In the genomic region with DNA sequence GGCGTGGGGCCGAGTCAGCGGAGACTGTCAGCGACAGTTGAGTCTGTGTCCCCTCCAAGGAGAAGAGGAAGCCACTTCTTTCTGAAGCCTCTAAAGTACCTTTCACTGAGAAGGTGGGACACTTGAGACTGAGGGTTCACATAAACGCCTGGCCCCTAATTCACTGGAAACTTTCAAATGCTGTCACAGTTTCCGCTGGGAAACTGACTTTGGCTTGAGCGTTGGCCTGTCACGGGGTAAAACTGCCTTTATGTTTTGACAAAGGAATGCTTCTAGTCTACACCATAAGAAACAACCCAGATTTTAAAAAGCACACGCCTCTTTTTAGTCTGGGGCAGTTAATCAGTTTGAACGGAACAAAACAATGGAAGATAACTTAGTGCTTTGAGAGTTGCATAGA, we compare ENCODE assay signal across 15 mouse cellular contexts. TPM values are rescaled to one million over a fixed set of nuclear protein-coding genes. Genes with fewer than 3 reads are reported as not detected.
DNase-seq lines count a peak whose midpoint lies in the region; ATAC-seq and TF ChIP-seq lines count a peak whose summit lies in the region.
"Had no signal": no experiment of that assay in that cellular context is flagged by ENCODE, and none has a peak within 500 bp of the region (broad histone marks: within the 10 kb centered on the region; RNA-seq: fewer than 3 reads in every experiment).

No protein-coding gene starts in this region.

- H3K27ac ChIP-seq in heart, embryonic 16.5 days (ENCODE audit: low read length): peak overlapping the region; percentile 71
- H3K27ac ChIP-seq in limb, embryonic 13.5 days: 0 out of 2 replicates have a peak overlapping the region, but pooled peaks have one; percentile 15
- no peak overlapping the region for H3K27ac ChIP-seq in limb, embryonic 10.5 days
- no peak overlapping the region for H3K27ac ChIP-seq in CH12.LX (ENCODE audit: insufficient read depth, low read depth)
- H3K27ac ChIP-seq in limb, embryonic 15.5 days: 0 out of 2 replicates have a peak overlapping the region, but pooled peaks have one; percentile 12
- H3K27ac ChIP-seq in embryonic facial prominence, embryonic 10.5 days (replicated peaks): no peak overlapping the region
- H3K27ac ChIP-seq: embryonic facial prominence, embryonic 13.5 days; forebrain, embryonic 10.5 days; liver, embryonic 12.5 days had no signal

- no peaks in the 10 kb centered on the region for H3K79me2 ChIP-seq in CH12.LX (replicated peaks; ENCODE audit: control insufficient read depth, extremely low read depth, insufficient read depth, poor library complexity, severe bottlenecking)

- no peaks in the 10 kb centered on the region for H3K9me3 ChIP-seq in heart, embryonic 16.5 days (replicated peaks; ENCODE audit: control insufficient read depth, low read length)
- no peaks in the 10 kb centered on the region for H3K9me3 ChIP-seq in limb, embryonic 13.5 days
- H3K9me3 ChIP-seq in limb, embryonic 10.5 days (replicated peaks): no peaks in the 10 kb centered on the region
- no peaks in the 10 kb centered on the region for H3K9me3 ChIP-seq in CH12.LX (replicated peaks; ENCODE audit: low read length)
- H3K9me3 ChIP-seq in limb, embryonic 15.5 days: no peaks in the 10 kb centered on the region
- H3K9me3 ChIP-seq in embryonic facial prominence, embryonic 10.5 days: no peaks in the 10 kb centered on the region
- H3K9me3 ChIP-seq: embryonic facial prominence, embryonic 13.5 days; forebrain, embryonic 10.5 days; liver, embryonic 12.5 days had no signal

- TF ChIP-seq POLR2A in CH12.LX (IDR thresholded peaks at IDR 0.05; ENCODE audit: low read depth, low read length): no peak

- no peaks in the 10 kb centered on the region for H3K36me3 ChIP-seq in heart, embryonic 16.5 days (ENCODE audit: control insufficient read depth, insufficient read depth)
- peaks cover 12% of the 10 kb centered on the region for H3K36me3 ChIP-seq in limb, embryonic 13.5 days
- peaks cover 26% of the 10 kb centered on the region for H3K36me3 ChIP-seq in limb, embryonic 10.5 days
- peaks cover 3 to 28% of the 10 kb centered on the region in 2 experiments for H3K36me3 ChIP-seq in CH12.LX (replicated peaks in 1 of 2; ENCODE audit: control insufficient read depth in 1 of 2, insufficient read depth in 1 of 2, low read length in 1 of 2)
- no peaks in the 10 kb centered on the region for H3K36me3 ChIP-seq in limb, embryonic 15.5 days
- H3K36me3 ChIP-seq in embryonic facial prominence, embryonic 10.5 days (replicated peaks): peaks cover 25% of the 10 kb centered on the region
- H3K36me3 ChIP-seq: embryonic facial prominence, embryonic 13.5 days; liver, embryonic 12.5 days had no signal

- no peak overlapping the region for H3K9ac ChIP-seq in heart, embryonic 16.5 days (ENCODE audit: low read length)
- no peak overlapping the region for H3K9ac ChIP-seq in limb, embryonic 13.5 days
- H3K9ac ChIP-seq in CH12.LX (ENCODE audit: insufficient read depth, low read depth): no peak overlapping the region
- no peak overlapping the region for H3K9ac ChIP-seq in limb, embryonic 15.5 days
- H3K9ac ChIP-seq: embryonic facial prominence, embryonic 13.5 days; liver, embryonic 12.5 days had no signal

- WGBS in heart, embryonic 16.5 days: 54% methylated on average over 10 of the region's 10 CpGs
- WGBS in limb, embryonic 13.5 days: 69% methylated on average over 10 of the region's 10 CpGs
- 86% methylated on average over 10 of the region's 10 CpGs for WGBS in limb, embryonic 10.5 days
- 55% methylated on average over 10 of the region's 10 CpGs for WGBS in limb, embryonic 15.5 days
- WGBS in embryonic facial prominence, embryonic 10.5 days: 75% methylated on average over 10 of the region's 10 CpGs

- in situ Hi-C loops in CH12.LX (cut with MboI; ENCODE audit: low pct_ligation_motif_present, low pct_unique_long_range_greater_than_20kb, low sequenced_read_pairs): loop anchor here (25.0 kb wide), 2 partner anchors 246 to 371 kb away; no protein-coding TSS in a partner anchor

- TF ChIP-seq RAD21 in CH12.LX (IDR thresholded peaks at IDR 0.05; ENCODE audit: low read depth, low read length): no peak

- dilution Hi-C loops in CH12.LX (cut with MboI; ENCODE audit: extremely low pct_ligation_motif_present, extremely low pct_unique_long_range_greater_than_20kb, low sequenced_read_pairs): no loop called here

- H3K4me2 ChIP-seq in heart, embryonic 16.5 days (ENCODE audit: low read depth, low read length): no peak overlapping the region
- no peak overlapping the region for H3K4me2 ChIP-seq in limb, embryonic 13.5 days (replicated peaks)
- peak overlapping the region; percentile 42 for H3K4me2 ChIP-seq in CH12.LX (ENCODE audit: insufficient read depth, low read depth, poor library complexity, severe bottlenecking)
- no peak overlapping the region for H3K4me2 ChIP-seq in limb, embryonic 15.5 days
- H3K4me2 ChIP-seq: embryonic facial prominence, embryonic 13.5 days; liver, embryonic 12.5 days had no signal

- TF ChIP-seq EP300 in CH12.LX (IDR thresholded peaks at IDR 0.05; ENCODE audit: low read length): peak; percentile 82

- ATAC-seq in heart, embryonic 16.5 days (replicated peaks; ENCODE audit: extremely low read depth, insufficient read depth, low FRiP score): no peak
- no peak for ATAC-seq in limb, embryonic 13.5 days (ENCODE audit: low FRiP score, low read depth)
- no peak for ATAC-seq in limb, embryonic 15.5 days (ENCODE audit: insufficient number of reproducible peaks, low FRiP score, low TSS enrichment, low read depth)
- ATAC-seq: liver, embryonic 12.5 days had no signal

- peaks cover 86% of the 10 kb centered on the region for H3K4me1 ChIP-seq in heart, embryonic 16.5 days (ENCODE audit: control insufficient read depth, insufficient read depth, low read length)
- peaks cover 90% of the 10 kb centered on the region for H3K4me1 ChIP-seq in limb, embryonic 13.5 days
- peaks cover 77% of the 10 kb centered on the region for H3K4me1 ChIP-seq in limb, embryonic 10.5 days
- peaks cover 12 to 41% of the 10 kb centered on the region in 2 experiments for H3K4me1 ChIP-seq in CH12.LX (ENCODE audit: control insufficient read depth in 1 of 2, insufficient read depth in 2 of 2)
- H3K4me1 ChIP-seq in limb, embryonic 15.5 days: peaks cover 86% of the 10 kb centered on the region
- peaks cover 91% of the 10 kb centered on the region for H3K4me1 ChIP-seq in embryonic facial prominence, embryonic 10.5 days

- DNase-seq in heart, postnatal 4 days: no peak
- DNase-seq in limb, embryonic 10.5 days (ENCODE audit: low spot score): no peak
- DNase-seq in CH12.LX (ENCODE audit: extremely low read depth): no peak
- DNase-seq in embryonic facial prominence, embryonic 10.5 days (ENCODE audit: low spot score): no peak
- DNase-seq: cerebellum, adult 11-12 months; kidney, adult 8-10 months; right cerebral cortex, postnatal 4 days had no signal

- no peaks in the 10 kb centered on the region for H3K27me3 ChIP-seq in heart, embryonic 16.5 days (ENCODE audit: control insufficient read depth, insufficient read depth, low read length)
- H3K27me3 ChIP-seq in limb, embryonic 13.5 days: no peaks in the 10 kb centered on the region
- H3K27me3 ChIP-seq in limb, embryonic 10.5 days (ENCODE audit: low read depth, poor library complexity, severe bottlenecking): no peaks in the 10 kb centered on the region
- no peaks in the 10 kb centered on the region for H3K27me3 ChIP-seq in CH12.LX (replicated peaks)
- H3K27me3 ChIP-seq in limb, embryonic 15.5 days: no peaks in the 10 kb centered on the region
- no peaks in the 10 kb centered on the region for H3K27me3 ChIP-seq in embryonic facial prominence, embryonic 10.5 days (replicated peaks; ENCODE audit: low read depth, poor library complexity, severe bottlenecking)
- H3K27me3 ChIP-seq: embryonic facial prominence, embryonic 13.5 days; liver, embryonic 12.5 days; Patski had no signal

- H3K4me3 ChIP-seq in heart, embryonic 16.5 days (ENCODE audit: low read length): no peak overlapping the region
- H3K4me3 ChIP-seq in limb, embryonic 13.5 days: no peak overlapping the region
- H3K4me3 ChIP-seq in limb, embryonic 10.5 days: no peak overlapping the region
- H3K4me3 ChIP-seq in CH12.LX (replicated peaks in 1 of 3; ENCODE audit: low read depth in 2 of 3, low read length in 2 of 3, poor library complexity in 1 of 3): no peak overlapping the region
- no peak overlapping the region for H3K4me3 ChIP-seq in limb, embryonic 15.5 days
- no peak overlapping the region for H3K4me3 ChIP-seq in embryonic facial prominence, embryonic 10.5 days
- H3K4me3 ChIP-seq: embryonic facial prominence, embryonic 13.5 days; forebrain, embryonic 10.5 days; liver, embryonic 12.5 days; myocyte had no signal

- no peak for TF ChIP-seq CTCF in CH12.LX (conservative IDR thresholded peaks at IDR 0.05 in 1 of 2, IDR thresholded peaks at IDR 0.05 in 1 of 2; ENCODE audit: low read depth in 2 of 2, low read length in 2 of 2)

TF ChIP-seq in CH12.LX, 34 proteins besides CTCF, POLR2A, EP300 and RAD21 (continues in another document):
- TF ChIP-seq JUND (conservative IDR thresholded peaks at IDR 0.05; ENCODE audit: low read depth, low read length) (peak; percentile 80), POLR2AphosphoS2 (IDR thresholded peaks at IDR 0.05; ENCODE audit: low read depth, low read length) (no peak), USF2 (conservative IDR thresholded peaks at IDR 0.05; ENCODE audit: low read depth, low read length) (no peak), JUN (IDR thresholded peaks at IDR 0.05; ENCODE audit: insufficient read depth, low read depth, low read length) (peak; percentile 86), HCFC1 (IDR thresholded peaks at IDR 0.05; ENCODE audit: low read depth, low read length) (no peak), MYC (IDR thresholded peaks at IDR 0.05; ENCODE audit: low read depth, low read length) (no peak), TBP (conservative IDR thresholded peaks at IDR 0.05; ENCODE audit: low read depth, low read length) (no peak), ELF1 (IDR thresholded peaks at IDR 0.05; ENCODE audit: low read depth, low read length) (no peak), ETS1 (conservative IDR thresholded peaks at IDR 0.05; ENCODE audit: low read depth, low read length) (peak; percentile 45; the same call in 1 of the 2 replicates), KAT2A (IDR thresholded peaks at IDR 0.05; ENCODE audit: insufficient replicate concordance, low read length) (no peak), MAZ (IDR thresholded peaks at IDR 0.05; ENCODE audit: low read depth, low read length) (no peak)

RNA-seq across cellular contexts. Expression of gene Map4k4, which starts 32.2 kb away (rescaled TPM):
- 14.7 and 23.8 TPM in 2 replicates for polyA plus RNA-seq in heart, embryonic 16.5 days (2015; fragmentation: Nextera tagmentation; extraction: Ambion mirVana)
- total RNA-seq in heart, postnatal 4 days (2021): 100 to 1,000 TPM; 207 to 231 TPM
- polyA plus RNA-seq in limb, embryonic 13.5 days (2015; fragmentation: Nextera tagmentation; extraction: Ambion mirVana): 49.3 and 54.9 TPM in 2 replicates
- 33.8 and 45.4 TPM in 2 replicates for polyA plus RNA-seq in limb, embryonic 10.5 days (2016; fragmentation: Nextera tagmentation; extraction: Ambion mirVana)
- total RNA-seq in CH12.LX (2012; rRNA removed) (33.3 and 41.0 TPM in 2 replicates), CH12.LX (2014; rRNA removed) (20.3 and 21.8 TPM in 2 replicates)
- polyA plus RNA-seq in CH12.LX (2012; ENCODE audit: insufficient read length, low read depth): 46.3 and 47.0 TPM in 2 replicates
- polyA plus RNA-seq in limb, embryonic 15.5 days (2015; fragmentation: Nextera tagmentation; extraction: Ambion mirVana): 29.5 and 32.7 TPM in 2 replicates
- polyA plus RNA-seq in embryonic facial prominence, embryonic 10.5 days (2016; fragmentation: Nextera tagmentation; extraction: Ambion mirVana): 37.6 and 41.4 TPM in 2 replicates

Comparison
In these comparisons a context has a peak if more than half of its experiments do, and no peak if none do; other contexts are left out.
1. H3K27ac ChIP-seq: peak in heart, embryonic 16.5 days (single experiment), limb, embryonic 13.5 days (single experiment) and limb, embryonic 15.5 days (single experiment); none in limb, embryonic 10.5 days (single experiment), CH12.LX (single experiment) and embryonic facial prominence, embryonic 10.5 days (single experiment).